Mouse (Mus musculus): Measurements from ENCODE around the gene Nat8. TPM values are rescaled to one million over a fixed set of nuclear protein-coding genes. Genes with fewer than 3 reads are reported as not detected.
"Not testable (repeated sequence)": the region's sequence is repeated elsewhere in the genome, so short reads cannot be mapped to it uniquely, and the experiment has no call there.

Gene Nat8
- polyA plus RNA-seq, 1 experiment from 2014 or later = not detected

DNA sequence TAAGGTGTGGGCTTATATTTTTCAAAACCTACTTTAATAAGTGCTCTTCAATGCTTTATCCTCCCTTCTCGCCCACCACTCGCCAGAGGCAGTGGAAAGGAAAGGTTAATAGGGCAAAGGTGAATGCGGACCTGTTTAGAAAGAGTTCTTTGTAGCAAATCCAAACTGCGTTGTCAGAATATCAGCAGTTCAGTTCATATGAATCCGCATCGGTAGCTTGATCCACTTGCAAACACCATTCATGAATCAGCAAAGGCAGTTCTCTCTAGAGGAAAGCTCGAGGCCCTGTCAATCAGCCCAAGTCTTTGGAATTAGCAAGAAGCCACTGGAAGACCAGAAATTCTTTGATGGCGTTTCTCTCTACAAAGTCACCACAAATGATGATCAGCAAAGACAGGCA lies 6.8 kb upstream of the Nat8 start:
- 72% methylated on average over 8 of the region's 8 CpGs for WGBS
- Histone ChIP-seq H3K4me2 (replicated peaks; ENCODE audit: low read depth) (no peak overlapping the region), H3K27ac (replicated peaks) (no peak overlapping the region), H3K4me3 (ENCODE audit: low read depth, low read length) (no peak overlapping the region), H3K27me3 (ENCODE audit: control insufficient read depth, insufficient read depth, low read length) (no peaks in the 10 kb centered on the region), H3K9me3 (ENCODE audit: control insufficient read depth, low read length) (no peaks in the 10 kb centered on the region), H3K36me3 (ENCODE audit: control insufficient read depth, insufficient read depth, low read length) (no peaks in the 10 kb centered on the region), H3K4me1 (replicated peaks; ENCODE audit: control insufficient read depth, insufficient read depth) (no peaks in the 10 kb centered on the region), H3K9ac (ENCODE audit: low read length) (no peak overlapping the region)
- DNase-seq (ENCODE audit: low spot score) (no peak), ATAC-seq (ENCODE audit: low FRiP score, low TSS enrichment) (no peak)
- no peak for TF ChIP-seq CTCF (IDR thresholded peaks at IDR 0.05; ENCODE audit: low read depth)
- no peak for TF ChIP-seq EP300 (optimal IDR thresholded peaks at IDR 0.05)

DNA sequence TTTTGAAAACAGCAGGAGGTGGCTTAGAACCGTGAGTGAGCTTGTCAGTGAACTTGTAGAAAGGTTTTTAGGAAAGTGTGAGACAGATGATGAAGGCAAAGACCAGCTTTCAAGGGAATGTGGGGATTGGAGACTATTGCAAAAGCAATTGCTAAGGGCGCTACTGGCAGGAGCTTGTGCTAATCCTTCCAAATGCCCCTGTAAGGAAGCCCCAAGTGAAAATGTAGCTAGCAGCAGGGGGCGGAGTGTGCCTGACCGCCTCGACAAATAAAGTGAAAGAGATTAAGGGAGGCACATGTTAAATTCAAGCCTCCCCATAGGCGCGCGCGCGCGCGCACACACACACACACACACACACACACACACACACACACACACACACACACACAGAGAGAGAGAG lies 5.4 kb upstream of the Nat8 start:
- H3K4me3 ChIP-seq (ENCODE audit: low read depth, low read length); H3K4me1 ChIP-seq (replicated peaks; ENCODE audit: control insufficient read depth, insufficient read depth); H3K27me3 ChIP-seq (ENCODE audit: control insufficient read depth, insufficient read depth, low read length); H3K36me3 ChIP-seq (ENCODE audit: control insufficient read depth, insufficient read depth, low read length); H3K27ac ChIP-seq (replicated peaks); H3K9ac ChIP-seq (ENCODE audit: low read length); H3K9me3 ChIP-seq (ENCODE audit: control insufficient read depth, low read length): not testable (repeated sequence)
- H3K4me2 ChIP-seq (replicated peaks; ENCODE audit: low read depth) = peak overlapping the region; percentile 29; the same call in 1 of the 2 replicates
- DNase-seq (ENCODE audit: low spot score) (peak; percentile 72), ATAC-seq (ENCODE audit: low FRiP score, low TSS enrichment) (peak; percentile 85)
- WGBS = 10% methylated on average over 5 of the region's 12 CpGs
- TF ChIP-seq CTCF (IDR thresholded peaks at IDR 0.05; ENCODE audit: low read depth) = peak; percentile 61

DNA sequence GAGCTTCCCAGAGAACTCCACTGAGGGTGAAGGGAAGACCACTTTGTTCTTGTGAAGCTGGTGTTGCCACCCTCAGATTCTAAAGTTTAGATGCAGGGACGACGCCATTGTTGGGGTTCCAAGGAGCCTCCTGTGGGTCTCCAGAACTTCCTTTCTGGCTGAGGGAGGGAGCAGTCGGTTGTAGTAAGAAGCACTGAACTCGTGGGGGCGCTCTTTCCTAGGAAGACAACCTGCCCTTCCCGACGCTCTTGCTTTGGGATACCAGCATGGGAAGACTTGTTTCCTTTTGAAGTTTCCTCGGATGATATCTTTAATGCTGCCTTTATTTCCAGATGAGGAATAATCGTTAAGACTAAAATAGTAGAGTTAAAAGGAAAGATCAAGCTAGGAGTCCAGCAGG lies 4.9 kb upstream of the Nat8 start:
- not testable (repeated sequence) for H3K36me3 ChIP-seq (ENCODE audit: control insufficient read depth, insufficient read depth, low read length); H3K4me2 ChIP-seq (replicated peaks; ENCODE audit: low read depth); H3K9ac ChIP-seq (ENCODE audit: low read length); ATAC-seq (ENCODE audit: low FRiP score, low TSS enrichment); H3K4me3 ChIP-seq (ENCODE audit: low read depth, low read length); H3K4me1 ChIP-seq (replicated peaks; ENCODE audit: control insufficient read depth, insufficient read depth); H3K9me3 ChIP-seq (ENCODE audit: control insufficient read depth, low read length); H3K27ac ChIP-seq (replicated peaks); H3K27me3 ChIP-seq (ENCODE audit: control insufficient read depth, insufficient read depth, low read length)
- WGBS = 14% methylated on average over 7 of the region's 9 CpGs
- peak; percentile 69 for DNase-seq (ENCODE audit: low spot score)
- peak; percentile 58 for TF ChIP-seq CTCF (IDR thresholded peaks at IDR 0.05; ENCODE audit: low read depth)

DNA sequence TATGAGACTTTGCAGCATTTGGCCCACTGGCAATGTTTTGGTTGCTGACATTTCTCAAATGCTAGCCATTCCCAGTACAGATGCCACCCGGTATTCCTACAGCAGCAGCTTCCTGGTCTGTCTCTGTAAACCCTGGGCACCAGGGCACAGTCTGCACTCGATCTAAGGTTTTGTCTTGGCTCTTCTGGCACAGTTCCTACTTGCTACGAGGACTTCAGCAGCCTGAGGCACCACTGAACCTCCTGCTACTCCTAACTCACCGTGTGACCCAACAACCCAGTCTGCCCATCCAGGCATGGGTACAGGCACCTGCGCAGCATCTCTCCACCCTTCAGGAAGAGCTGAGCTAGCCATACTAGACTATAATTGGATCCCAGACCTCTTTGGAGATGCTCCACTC lies 4.2 kb upstream of the Nat8 start:
- not testable (repeated sequence) for H3K27me3 ChIP-seq (ENCODE audit: control insufficient read depth, insufficient read depth, low read length); DNase-seq (ENCODE audit: low spot score); H3K4me1 ChIP-seq (replicated peaks; ENCODE audit: control insufficient read depth, insufficient read depth); H3K27ac ChIP-seq (replicated peaks); H3K9me3 ChIP-seq (ENCODE audit: control insufficient read depth, low read length); H3K9ac ChIP-seq (ENCODE audit: low read length); ATAC-seq (ENCODE audit: low FRiP score, low TSS enrichment); H3K4me2 ChIP-seq (replicated peaks; ENCODE audit: low read depth); H3K4me3 ChIP-seq (ENCODE audit: low read depth, low read length); H3K36me3 ChIP-seq (ENCODE audit: control insufficient read depth, insufficient read depth, low read length)
- WGBS = 64% methylated on average over 5 of the region's 5 CpGs

DNA sequence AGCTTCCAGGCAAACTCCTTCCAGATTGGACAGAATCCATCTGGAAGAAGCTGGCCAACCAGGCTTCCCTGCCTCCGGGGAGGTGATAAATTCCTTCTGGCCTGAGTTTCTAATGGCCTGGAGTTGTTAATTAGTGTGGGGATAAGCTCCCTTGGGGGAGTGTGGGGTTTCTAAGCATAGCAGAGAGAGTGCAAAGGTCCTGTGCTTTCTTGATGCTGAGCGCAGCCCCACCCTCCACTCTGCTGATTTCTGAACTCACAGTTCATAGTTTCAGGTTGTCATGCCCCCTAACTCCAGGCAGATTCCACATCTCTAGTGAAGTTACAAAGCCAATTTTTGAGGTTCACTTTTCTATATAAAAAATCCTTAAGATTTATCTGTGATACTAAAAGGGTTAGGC lies 3.2 kb upstream of the Nat8 start:
- ATAC-seq (ENCODE audit: low FRiP score, low TSS enrichment); H3K4me2 ChIP-seq (replicated peaks; ENCODE audit: low read depth); H3K4me3 ChIP-seq (ENCODE audit: low read depth, low read length); H3K27me3 ChIP-seq (ENCODE audit: control insufficient read depth, insufficient read depth, low read length); H3K4me1 ChIP-seq (replicated peaks; ENCODE audit: control insufficient read depth, insufficient read depth); H3K27ac ChIP-seq (replicated peaks); H3K9me3 ChIP-seq (ENCODE audit: control insufficient read depth, low read length); DNase-seq (ENCODE audit: low spot score); H3K36me3 ChIP-seq (ENCODE audit: control insufficient read depth, insufficient read depth, low read length); H3K9ac ChIP-seq (ENCODE audit: low read length): not testable (repeated sequence)
- 56% methylated on average over 1 of the region's 2 CpGs for WGBS

DNA sequence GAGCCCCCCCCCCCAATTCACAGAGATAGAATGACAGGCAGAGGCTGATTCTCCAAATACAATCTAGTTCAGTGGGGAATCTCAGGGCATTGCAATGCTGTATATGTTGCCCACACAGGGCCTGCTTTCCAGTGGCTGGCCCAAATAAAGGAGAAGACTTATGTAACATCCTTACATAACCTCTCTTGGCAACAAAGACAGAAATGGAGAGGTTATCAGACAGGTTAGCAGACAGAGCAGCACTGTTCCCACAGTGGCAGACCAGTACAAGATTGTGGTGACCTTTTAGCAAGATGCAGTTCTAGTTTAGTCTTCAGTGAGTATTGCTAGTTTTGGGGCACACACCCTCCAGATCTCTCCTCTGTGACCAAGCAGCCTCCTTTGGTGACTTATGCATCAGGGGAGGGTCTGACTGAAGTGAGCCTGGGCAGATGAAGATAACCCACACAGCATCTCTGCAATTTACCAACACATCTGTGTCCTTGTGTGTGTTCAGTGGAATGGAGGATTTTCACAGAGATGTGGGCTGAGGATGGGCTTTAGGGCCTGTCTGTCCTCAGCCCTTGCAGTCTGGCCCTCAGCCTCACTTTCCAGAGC lies 2.7 kb upstream of the Nat8 start:
- not testable (repeated sequence) for H3K4me1 ChIP-seq (replicated peaks; ENCODE audit: control insufficient read depth, insufficient read depth)

More for the DNA sequence above, 2.7 kb upstream of the Nat8 start:
- DNase-seq (ENCODE audit: low spot score); H3K9me3 ChIP-seq (ENCODE audit: control insufficient read depth, low read length); H3K36me3 ChIP-seq (ENCODE audit: control insufficient read depth, insufficient read depth, low read length); H3K4me2 ChIP-seq (replicated peaks; ENCODE audit: low read depth); H3K27me3 ChIP-seq (ENCODE audit: control insufficient read depth, insufficient read depth, low read length); H3K4me3 ChIP-seq (ENCODE audit: low read depth, low read length); H3K27ac ChIP-seq (replicated peaks); H3K9ac ChIP-seq (ENCODE audit: low read length); ATAC-seq (ENCODE audit: low FRiP score, low TSS enrichment): not testable (repeated sequence)
